Mouse (Mus musculus) spleen, adult 2 months (tissue): ENCODE measurements at regions not wholly inside any gene's neighbourhood (a gene's known extent, or its start where the extent isn't known, plus 50 kb on each side); places are given as distances from the start of the nearest gene placed in this dataset.

Experiments used
- CTCF ChIP-seq: fragments of 200-500 bp; IDR thresholded peaks from 2 replicates; pipeline ENCODE4 v1.5.1; 2011; ENCODE audit warnings: mild to moderate bottlenecking, inconsistent platforms; ENCODE audit not compliant: insufficient read depth, insufficient read length, insufficient replicate concordance; ENCODE audit errors: extremely low read depth
- POLR2A ChIP-seq: fragments of 200-500 bp; IDR thresholded peaks from 2 replicates; pipeline ENCODE4 v1.6.1; 2011; ENCODE audit warnings: low read depth, low read length, inconsistent platforms

DNA sequence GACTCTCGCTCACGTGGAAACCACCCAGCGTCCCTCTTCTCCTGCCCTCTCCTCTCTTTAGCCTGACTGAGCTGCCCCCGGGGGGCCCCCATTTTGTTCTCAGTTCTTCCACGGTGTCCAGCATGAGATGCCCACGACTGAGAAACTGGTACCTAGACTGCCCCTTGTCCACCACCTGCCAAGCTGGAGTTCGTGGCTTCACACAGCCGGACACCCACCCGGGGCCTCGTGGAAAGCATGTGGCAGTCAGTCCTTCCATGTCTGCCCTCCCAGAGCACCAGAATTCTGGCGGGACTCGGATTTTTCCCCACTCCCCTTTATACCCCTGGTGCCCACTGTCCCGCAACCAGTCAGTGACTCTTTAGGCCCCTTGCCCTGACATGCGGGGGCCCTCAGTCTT is 86.9 kb upstream of the Lemd2 start:
- no peak for TF ChIP-seq POLR2A
- no peak for TF ChIP-seq CTCF
